Mouse (Mus musculus) megakaryocyte, adult 5-6 weeks (primary cell): ENCODE results near the gene Pitpnc1. TPM values are rescaled to one million over a fixed set of nuclear protein-coding genes. Genes with fewer than 3 reads are reported as not detected.
"Not testable (repeated sequence)": the region's sequence is repeated elsewhere in the genome, so short reads cannot be mapped to it uniquely, and the experiment has no call there.

Experiments
- ATAC-seq: 2 replicates; pipeline ENCODE4 v1.8.0; 2016; ENCODE audit warnings: mild to moderate bottlenecking, inconsistent platforms; ENCODE audit not compliant: poor library complexity, severe bottlenecking
- total RNA-seq, 2 experiments: library from RNA; stranded (forward) in 1 of 2; stranded (reverse) in 1 of 2; fragments of 153-499, 151-499 nt in 1 of 2; fragments of 221-1000, 200-1000 nt in 1 of 2; gene quantifications; 2 replicates each; pipeline versions ENCODE4 v1.2.3 to v1.2.4; 2015 to 2017

Pitpnc1 gene
- total RNA-seq (2015) (14.5 and 15.4 TPM in 2 replicates), total RNA-seq (2017) (8.5 and 11.7 TPM in 2 replicates)

- peak; percentile 72 for ATAC-seq
These were observed at the start of gene Pitpnc1 for GRCm38 (mm10) chr11:107470521-107471041. TSS of gene Pitpnc1 (minus strand) at chr11:107470699.

GRCm38 (mm10) chr11:107518645-107519429 is 48.3 kb upstream of the Pitpnc1 start:
- no peak for ATAC-seq

GRCm38 (mm10) chr11:107516387-107516786 is 45.9 kb upstream of the Pitpnc1 start:
- no peak for ATAC-seq

- no peak for ATAC-seq
These were observed 42.5 kb upstream of the Pitpnc1 start for GRCm38 (mm10) chr11:107513047-107513446.

- peak; percentile 69 for ATAC-seq
These were observed 41.5 kb upstream of the Pitpnc1 start for GRCm38 (mm10) chr11:107511954-107512353.

- peak; percentile 64 for ATAC-seq
These were observed 40.1 kb upstream of the Pitpnc1 start for GRCm38 (mm10) chr11:107510362-107511269.

- 0 out of 2 replicates have a peak, but pooled peaks have one; percentile 39 for ATAC-seq
These were observed 39.3 kb upstream of the Pitpnc1 start for GRCm38 (mm10) chr11:107509631-107510338.

GRCm38 (mm10) chr11:107506260-107506659 is 35.8 kb upstream of the Pitpnc1 start:
- ATAC-seq, result peak; percentile 49; the same call in 1 of the 2 replicates

- not testable (repeated sequence) for ATAC-seq
These were observed 33.9 kb upstream of the Pitpnc1 start for GRCm38 (mm10) chr11:107504364-107504763.

GRCm38 (mm10) chr11:107502801-107503200 is 32.3 kb upstream of the Pitpnc1 start:
- no peak for ATAC-seq

GRCm38 (mm10) chr11:107484341-107484740 is 13.8 kb upstream of the Pitpnc1 start:
- no peak for ATAC-seq

- no peak for ATAC-seq
These were observed 9.3 kb upstream of the Pitpnc1 start for GRCm38 (mm10) chr11:107479862-107480203.

- ATAC-seq, result peak; percentile 100
These were observed 8.8 kb upstream of the Pitpnc1 start, which contains the start of gene Psmd12 for GRCm38 (mm10) chr11:107479053-107479861. TSS of gene Psmd12 (plus strand) at chr11:107479484.

GRCm38 (mm10) chr11:107473137-107473820 is 2.8 kb upstream of the Pitpnc1 start:
- peak; percentile 51 for ATAC-seq

- no peak for ATAC-seq
These were observed 1.8 kb upstream of the Pitpnc1 start for GRCm38 (mm10) chr11:107472304-107472703.

GRCm38 (mm10) chr11:107471071-107471720 is 697 bp upstream of the Pitpnc1 start:
- no peak for ATAC-seq

GRCm38 (mm10) chr11:107469523-107470371 is 752 bp downstream of the Pitpnc1 start:
- peak; percentile 22 for ATAC-seq
